Mouse (Mus musculus): ENCODE data around the gene Lekr1. TPM values are rescaled to one million over a fixed set of nuclear protein-coding genes. Genes with fewer than 3 reads are reported as not detected.
"Not testable (repeated sequence)": the region's sequence is repeated elsewhere in the genome, so short reads cannot be mapped to it uniquely, and the experiment has no call there.

Gene Lekr1
- polyA plus RNA-seq, 1 experiment from 2014 or later = 8.6 TPM

- DNase-seq (ENCODE audit: low spot score) = no peak
- no peak overlapping the region for H3K4me2 ChIP-seq (ENCODE audit: low read length)
- no peaks in the 10 kb centered on the region for H3K27me3 ChIP-seq (replicated peaks; ENCODE audit: control insufficient read depth, insufficient read depth, low read length)
- H3K4me1 ChIP-seq (replicated peaks; ENCODE audit: control insufficient read depth, insufficient read depth, low read length) = no peaks in the 10 kb centered on the region
- WGBS = 74% methylated on average over 6 of the region's 6 CpGs
- no peak for ATAC-seq (replicated peaks; ENCODE audit: low FRiP score, low TSS enrichment, low read depth)
- H3K4me3 ChIP-seq (ENCODE audit: low read depth, low read length) = no peak overlapping the region
- H3K36me3 ChIP-seq (ENCODE audit: control insufficient read depth, insufficient read depth, low read length) = no peaks in the 10 kb centered on the region
- no peak overlapping the region for H3K9ac ChIP-seq (ENCODE audit: low read length)
- no peaks in the 10 kb centered on the region for H3K9me3 ChIP-seq (ENCODE audit: control insufficient read depth, low read length)
- H3K27ac ChIP-seq (ENCODE audit: low read depth) = no peak overlapping the region
These were observed 101.3 kb downstream of the Lekr1 start for GRCm38 (mm10) chr3:65767202-65767862.

GRCm38 (mm10) chr3:65769666-65770065, 103.6 kb downstream of the Lekr1 start:
- DNase-seq (ENCODE audit: low spot score); H3K4me3 ChIP-seq (ENCODE audit: low read depth, low read length); H3K9me3 ChIP-seq (ENCODE audit: control insufficient read depth, low read length); ATAC-seq (replicated peaks; ENCODE audit: low FRiP score, low TSS enrichment, low read depth); H3K27me3 ChIP-seq (replicated peaks; ENCODE audit: control insufficient read depth, insufficient read depth, low read length); H3K4me1 ChIP-seq (replicated peaks; ENCODE audit: control insufficient read depth, insufficient read depth, low read length); H3K27ac ChIP-seq (ENCODE audit: low read depth); H3K9ac ChIP-seq (ENCODE audit: low read length); H3K36me3 ChIP-seq (ENCODE audit: control insufficient read depth, insufficient read depth, low read length); H3K4me2 ChIP-seq (ENCODE audit: low read length): not testable (repeated sequence)
- WGBS = 98% methylated on average over 7 of the region's 7 CpGs

- H3K4me2 ChIP-seq (ENCODE audit: low read length) = no peak overlapping the region
- WGBS = 76% methylated on average over 1 of the region's 1 CpGs
- no peak overlapping the region for H3K9ac ChIP-seq (ENCODE audit: low read length)
- H3K36me3 ChIP-seq (ENCODE audit: control insufficient read depth, insufficient read depth, low read length) = no peaks in the 10 kb centered on the region
- no peaks in the 10 kb centered on the region for H3K27me3 ChIP-seq (replicated peaks; ENCODE audit: control insufficient read depth, insufficient read depth, low read length)
- no peaks in the 10 kb centered on the region for H3K4me1 ChIP-seq (replicated peaks; ENCODE audit: control insufficient read depth, insufficient read depth, low read length)
- ATAC-seq (replicated peaks; ENCODE audit: low FRiP score, low TSS enrichment, low read depth) (no peak), DNase-seq (ENCODE audit: low spot score) (no peak)
- no peak overlapping the region for H3K4me3 ChIP-seq (ENCODE audit: low read depth, low read length)
- no peak overlapping the region for H3K27ac ChIP-seq (ENCODE audit: low read depth)
- no peaks in the 10 kb centered on the region for H3K9me3 ChIP-seq (ENCODE audit: control insufficient read depth, low read length)
These were observed 107.9 kb downstream of the Lekr1 start for GRCm38 (mm10) chr3:65773910-65774309.

GRCm38 (mm10) chr3:65775096-65775495, 109.1 kb downstream of the Lekr1 start:
- H3K4me2 ChIP-seq (ENCODE audit: low read length) = no peak overlapping the region
- no peak for DNase-seq (ENCODE audit: low spot score)

GRCm38 (mm10) chr3:65782246-65782645, 116.2 kb downstream of the Lekr1 start:
- 78% methylated on average over 5 of the region's 5 CpGs for WGBS
- no peaks in the 10 kb centered on the region for H3K9me3 ChIP-seq (ENCODE audit: control insufficient read depth, low read length)
- ATAC-seq (replicated peaks; ENCODE audit: low FRiP score, low TSS enrichment, low read depth) = no peak
- no peak overlapping the region for H3K27ac ChIP-seq (ENCODE audit: low read depth)
- no peaks in the 10 kb centered on the region for H3K27me3 ChIP-seq (replicated peaks; ENCODE audit: control insufficient read depth, insufficient read depth, low read length)
- no peak overlapping the region for H3K9ac ChIP-seq (ENCODE audit: low read length)
- H3K4me2 ChIP-seq (ENCODE audit: low read length) = no peak overlapping the region
- H3K4me1 ChIP-seq (replicated peaks; ENCODE audit: control insufficient read depth, insufficient read depth, low read length) = no peaks in the 10 kb centered on the region
- H3K36me3 ChIP-seq (ENCODE audit: control insufficient read depth, insufficient read depth, low read length) = no peaks in the 10 kb centered on the region
- DNase-seq (ENCODE audit: low spot score) = no peak
- no peak overlapping the region for H3K4me3 ChIP-seq (ENCODE audit: low read depth, low read length)

More at GRCm38 (mm10) chr3:65775096-65775495, 109.1 kb downstream of the Lekr1 start:
- Histone ChIP-seq H3K27me3 (replicated peaks; ENCODE audit: control insufficient read depth, insufficient read depth, low read length) (no peaks in the 10 kb centered on the region), H3K27ac (ENCODE audit: low read depth) (no peak overlapping the region), H3K9ac (ENCODE audit: low read length) (no peak overlapping the region), H3K9me3 (ENCODE audit: control insufficient read depth, low read length) (no peaks in the 10 kb centered on the region), H3K4me3 (ENCODE audit: low read depth, low read length) (no peak overlapping the region), H3K4me1 (replicated peaks; ENCODE audit: control insufficient read depth, insufficient read depth, low read length) (no peaks in the 10 kb centered on the region), H3K36me3 (ENCODE audit: control insufficient read depth, insufficient read depth, low read length) (no peaks in the 10 kb centered on the region)
- ATAC-seq (replicated peaks; ENCODE audit: low FRiP score, low TSS enrichment, low read depth) = no peak
- WGBS = 75% methylated on average over 5 of the region's 5 CpGs

GRCm38 (mm10) chr3:65790076-65790685, 124.2 kb downstream of the Lekr1 start:
- no peaks in the 10 kb centered on the region for H3K9me3 ChIP-seq (ENCODE audit: control insufficient read depth, low read length)
- H3K27me3 ChIP-seq (replicated peaks; ENCODE audit: control insufficient read depth, insufficient read depth, low read length) = no peaks in the 10 kb centered on the region
- 41% methylated on average over 3 of the region's 3 CpGs for WGBS
- H3K4me2 ChIP-seq (ENCODE audit: low read length) = no peak overlapping the region
- no peak overlapping the region for H3K27ac ChIP-seq (ENCODE audit: low read depth)
- no peaks in the 10 kb centered on the region for H3K36me3 ChIP-seq (ENCODE audit: control insufficient read depth, insufficient read depth, low read length)
- H3K9ac ChIP-seq (ENCODE audit: low read length) = no peak overlapping the region
- H3K4me1 ChIP-seq (replicated peaks; ENCODE audit: control insufficient read depth, insufficient read depth, low read length) = no peaks in the 10 kb centered on the region
- no peak for DNase-seq (ENCODE audit: low spot score)
- no peak overlapping the region for H3K4me3 ChIP-seq (ENCODE audit: low read depth, low read length)
- ATAC-seq (replicated peaks; ENCODE audit: low FRiP score, low TSS enrichment, low read depth) = no peak

DNA sequence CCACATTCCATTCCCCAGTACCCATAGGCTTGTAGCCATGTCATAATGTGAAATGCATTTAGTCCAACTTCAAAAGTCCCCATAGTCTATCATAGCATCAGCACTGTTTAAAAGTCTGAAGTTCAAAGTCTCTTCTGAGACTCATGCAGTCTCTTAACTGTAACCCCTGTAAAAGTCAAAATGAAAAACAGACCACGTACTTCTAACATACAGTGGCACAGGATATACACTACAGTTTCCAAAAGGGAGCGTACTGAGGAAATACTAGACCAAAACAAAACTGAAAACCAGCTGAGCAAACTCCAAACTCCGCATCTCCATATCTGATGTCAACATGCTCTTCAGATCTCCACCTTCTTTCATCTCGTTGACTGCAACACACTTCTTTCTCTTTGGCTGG, 127.5 kb downstream of the Lekr1 start:
- no peak overlapping the region for H3K4me3 ChIP-seq (ENCODE audit: low read depth, low read length)
- no peak overlapping the region for H3K9ac ChIP-seq (ENCODE audit: low read length)
- DNase-seq (ENCODE audit: low spot score) = no peak
- no peak for ATAC-seq (replicated peaks; ENCODE audit: low FRiP score, low TSS enrichment, low read depth)
- no peaks in the 10 kb centered on the region for H3K9me3 ChIP-seq (ENCODE audit: control insufficient read depth, low read length)
- no peaks in the 10 kb centered on the region for H3K36me3 ChIP-seq (ENCODE audit: control insufficient read depth, insufficient read depth, low read length)
- WGBS = 90% methylated on average over 4 of the region's 4 CpGs
- H3K4me2 ChIP-seq (ENCODE audit: low read length) = no peak overlapping the region
- no peaks in the 10 kb centered on the region for H3K4me1 ChIP-seq (replicated peaks; ENCODE audit: control insufficient read depth, insufficient read depth, low read length)
- H3K27me3 ChIP-seq (replicated peaks; ENCODE audit: control insufficient read depth, insufficient read depth, low read length) = no peaks in the 10 kb centered on the region
- no peak overlapping the region for H3K27ac ChIP-seq (ENCODE audit: low read depth)

GRCm38 (mm10) chr3:65794711-65795110, 128.7 kb downstream of the Lekr1 start:
- Histone ChIP-seq H3K36me3 (ENCODE audit: control insufficient read depth, insufficient read depth, low read length) (no peaks in the 10 kb centered on the region), H3K27me3 (replicated peaks; ENCODE audit: control insufficient read depth, insufficient read depth, low read length) (no peaks in the 10 kb centered on the region), H3K4me2 (ENCODE audit: low read length) (no peak overlapping the region), H3K27ac (ENCODE audit: low read depth) (no peak overlapping the region), H3K4me1 (replicated peaks; ENCODE audit: control insufficient read depth, insufficient read depth, low read length) (no peaks in the 10 kb centered on the region), H3K9ac (ENCODE audit: low read length) (no peak overlapping the region), H3K9me3 (ENCODE audit: control insufficient read depth, low read length) (no peaks in the 10 kb centered on the region), H3K4me3 (ENCODE audit: low read depth, low read length) (no peak overlapping the region)
- 87% methylated on average over 2 of the region's 2 CpGs for WGBS
- DNase-seq (ENCODE audit: low spot score) = no peak
- no peak for ATAC-seq (replicated peaks; ENCODE audit: low FRiP score, low TSS enrichment, low read depth)

Measured in intestine, embryonic 14.5 days (tissue).